Mouse (Mus musculus): ENCODE results near the gene Vmn2r17.
A peak's percentile ranks its signal among the peaks of the same experiment; 100 is the strongest.

Vmn2r17 gene

DNA sequence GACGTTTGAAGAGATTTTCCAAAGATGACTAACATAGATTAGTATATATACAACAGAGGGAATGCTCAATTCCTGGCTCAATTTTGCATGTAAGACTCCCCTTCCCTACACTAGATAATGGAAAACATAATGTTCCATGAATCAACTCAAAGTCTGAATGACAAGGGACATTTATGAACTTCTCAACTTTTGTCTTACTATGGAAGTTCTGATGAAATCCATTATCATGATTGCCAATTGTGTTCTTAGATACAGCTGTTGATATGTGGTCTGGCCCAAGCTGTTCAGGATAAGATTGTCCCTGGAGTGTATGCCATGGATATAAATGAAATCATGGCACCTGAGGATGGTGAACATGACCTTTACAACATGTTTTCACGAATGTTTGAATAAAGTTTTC is at the start of gene Vmn2r17:
TSS of gene Vmn2r17 (plus strand) at position 301 of the 400 bp plus-strand sequence.
- no peak for DNase-seq (ENCODE audit: low read depth)

DNA sequence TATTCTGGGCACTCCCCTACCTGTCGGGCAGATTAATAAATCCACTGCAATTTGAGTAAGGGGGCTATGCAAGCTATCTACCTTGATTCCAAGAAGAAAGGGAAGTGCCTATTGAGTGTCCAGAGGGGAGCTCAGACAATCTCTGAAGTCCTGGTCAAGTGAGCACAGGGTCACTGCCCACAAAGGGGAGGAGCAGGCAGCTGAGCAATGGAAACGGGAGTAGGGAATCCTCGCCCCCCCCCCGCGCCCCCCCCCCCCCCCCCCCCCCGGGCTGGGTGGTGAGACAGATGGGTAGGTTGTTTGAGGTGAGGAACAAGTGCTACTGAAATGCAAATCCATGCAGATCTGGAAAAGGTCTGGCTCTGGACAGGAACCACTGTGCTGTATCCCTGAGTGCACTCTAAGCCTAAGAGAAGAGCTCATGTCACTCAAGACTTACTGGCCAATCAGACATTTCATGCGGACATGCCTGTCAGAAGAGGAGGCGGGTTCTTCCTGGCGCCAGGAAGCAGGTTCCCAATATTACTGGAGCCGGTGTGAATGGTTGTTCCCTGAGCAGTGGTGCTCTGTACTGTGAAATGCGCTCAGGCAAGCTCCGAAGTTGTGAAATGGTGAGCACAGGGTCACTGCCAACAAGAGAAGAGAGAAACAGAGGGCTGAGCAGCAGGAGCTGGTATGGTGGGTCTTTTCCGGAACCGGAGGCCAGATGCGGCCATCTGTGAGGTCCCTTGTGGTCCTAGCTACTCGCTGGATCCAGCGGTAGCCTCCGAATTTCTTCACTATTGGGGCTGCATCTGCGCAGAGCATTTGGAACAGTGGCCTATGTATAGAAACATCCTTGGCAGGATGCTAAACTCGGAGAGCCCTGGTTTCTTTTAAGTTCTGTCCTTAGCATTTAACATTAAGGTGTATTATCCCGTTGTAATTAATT is 47.4 kb downstream of the Vmn2r17 start:
- no peak for DNase-seq (ENCODE audit: low read depth)

DNA sequence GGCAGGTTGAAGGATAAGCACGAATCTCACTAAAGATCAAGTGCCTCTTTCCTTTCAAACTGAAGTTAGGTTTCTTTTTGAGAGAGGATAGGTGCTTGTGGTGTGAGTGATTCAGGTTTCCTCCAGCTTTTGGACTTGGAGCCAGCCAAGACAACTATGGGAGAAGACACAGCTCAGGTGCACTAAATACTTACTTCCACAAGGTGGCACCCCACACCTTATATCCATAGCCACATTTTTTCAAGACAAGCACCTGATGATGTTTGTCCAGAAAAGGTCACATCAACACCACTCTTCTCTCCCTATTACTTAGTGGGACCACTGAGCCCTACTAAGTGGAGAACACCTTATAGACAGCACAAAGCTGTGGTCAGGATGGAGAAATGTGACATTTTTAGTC is 87.2 kb downstream of the Vmn2r17 start:
- peak; percentile 1 for DNase-seq (ENCODE audit: low read depth)
